Mouse (Mus musculus) cerebellum, adult 11-12 months (tissue): ENCODE data around the gene Fabp2.
"Not testable (repeated sequence)": the region's sequence is repeated elsewhere in the genome, so short reads cannot be mapped to it uniquely, and the experiment has no call there.

ENCODE experiments used
- DNase-seq: peaks from one replicate; pipeline ENCODE4 v3.0.0; 2022

Gene Fabp2

DNA sequence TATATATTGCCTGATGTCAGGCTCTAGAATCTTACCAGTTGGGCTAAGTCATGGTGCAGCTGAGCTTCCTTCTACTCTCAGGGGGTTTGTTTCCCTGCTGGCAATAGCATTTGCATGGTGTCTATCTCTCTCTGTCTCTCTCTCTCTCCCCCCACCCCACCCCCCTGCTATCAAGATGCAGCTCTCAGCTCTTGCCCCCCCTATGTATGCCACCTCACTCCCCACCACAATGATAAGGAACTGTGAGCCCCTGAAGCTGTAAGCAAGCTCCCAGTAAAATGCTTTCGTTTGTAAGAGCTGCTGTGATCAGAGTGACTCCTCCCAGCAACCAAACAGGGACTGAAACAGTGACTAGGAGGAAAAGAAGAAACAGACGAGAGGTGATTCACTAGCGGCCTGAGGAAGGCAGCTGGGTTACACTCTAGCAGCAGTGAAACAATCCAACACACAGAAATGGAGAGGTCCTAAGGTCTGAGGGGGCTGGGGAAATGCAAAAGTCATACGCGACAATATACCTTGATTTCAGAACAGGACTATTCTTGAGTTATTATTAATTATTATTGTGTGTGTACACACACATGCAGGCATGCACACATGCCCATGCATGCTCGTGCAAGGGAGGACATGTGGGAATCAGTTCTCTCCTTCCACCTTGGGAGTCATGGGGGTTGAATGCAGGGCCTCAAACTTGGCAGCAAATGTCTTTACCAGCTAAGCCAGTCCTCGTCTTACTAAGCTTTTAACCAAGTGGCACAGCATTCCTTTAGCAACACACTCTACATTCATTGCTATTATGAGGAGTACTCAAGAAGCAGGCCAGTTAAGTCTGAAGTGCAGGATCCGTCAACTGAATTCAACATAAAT is 25.9 kb downstream of the Fabp2 start:
- DNase-seq: no peak

DNA sequence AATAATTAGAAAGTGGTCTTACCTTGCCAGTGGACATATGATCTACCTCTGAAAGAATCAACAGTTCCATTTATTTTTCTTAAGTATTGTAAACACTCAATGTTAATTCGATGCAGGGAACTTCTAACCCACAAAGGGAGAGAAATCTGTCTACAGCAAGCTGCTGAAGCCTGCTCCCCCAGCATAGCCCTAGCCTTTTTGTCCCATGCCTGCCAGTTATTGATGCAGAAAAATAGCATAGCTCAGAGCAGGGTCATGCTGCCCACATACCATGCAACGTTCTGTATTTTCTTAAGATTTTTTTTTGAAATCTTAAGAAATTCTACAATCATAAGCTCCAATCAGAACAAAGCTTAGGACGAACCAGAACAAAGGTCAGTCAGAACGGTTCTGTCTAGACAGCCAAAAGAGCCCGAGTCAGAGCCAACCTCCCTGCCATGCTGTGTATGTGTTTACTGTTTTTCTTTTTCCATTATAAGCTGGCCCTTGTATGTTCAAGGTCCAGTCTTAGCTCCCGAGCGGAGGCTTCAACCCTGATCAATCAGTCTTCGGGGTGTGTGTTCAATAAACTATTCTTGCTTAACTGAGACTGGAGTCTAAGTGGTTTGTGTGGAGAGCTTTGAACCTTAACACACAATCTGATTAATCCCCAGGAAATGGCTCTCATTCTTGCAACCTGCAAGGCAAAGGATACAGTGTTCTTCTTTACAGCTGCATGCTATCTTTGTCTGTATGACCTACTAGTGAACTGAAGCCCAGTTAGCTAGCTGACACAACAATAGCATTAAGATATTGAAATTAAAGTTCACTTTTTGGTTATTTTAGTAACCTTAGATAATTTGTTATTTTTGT is 27.0 kb downstream of the Fabp2 start:
- no peak for DNase-seq

DNA sequence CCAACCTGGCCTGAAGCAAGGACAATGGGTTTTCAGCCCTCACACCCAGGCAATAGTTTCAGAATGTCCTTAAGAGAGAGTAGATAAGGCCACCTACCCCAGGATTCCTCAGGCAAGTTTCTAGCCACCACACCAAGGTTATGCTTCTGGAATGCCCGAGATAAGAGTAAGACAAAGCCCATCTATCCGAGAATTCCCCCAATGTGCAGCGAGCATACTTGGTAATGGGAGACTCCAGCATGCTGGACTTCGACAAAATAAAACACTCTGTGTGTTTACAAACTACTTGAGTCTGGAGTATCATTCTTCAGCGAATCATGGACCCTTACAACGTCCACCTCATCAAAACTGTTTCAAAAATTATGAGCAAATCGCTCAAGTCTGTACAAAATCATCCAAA is 28.3 kb downstream of the Fabp2 start:
- no peak for DNase-seq

DNA sequence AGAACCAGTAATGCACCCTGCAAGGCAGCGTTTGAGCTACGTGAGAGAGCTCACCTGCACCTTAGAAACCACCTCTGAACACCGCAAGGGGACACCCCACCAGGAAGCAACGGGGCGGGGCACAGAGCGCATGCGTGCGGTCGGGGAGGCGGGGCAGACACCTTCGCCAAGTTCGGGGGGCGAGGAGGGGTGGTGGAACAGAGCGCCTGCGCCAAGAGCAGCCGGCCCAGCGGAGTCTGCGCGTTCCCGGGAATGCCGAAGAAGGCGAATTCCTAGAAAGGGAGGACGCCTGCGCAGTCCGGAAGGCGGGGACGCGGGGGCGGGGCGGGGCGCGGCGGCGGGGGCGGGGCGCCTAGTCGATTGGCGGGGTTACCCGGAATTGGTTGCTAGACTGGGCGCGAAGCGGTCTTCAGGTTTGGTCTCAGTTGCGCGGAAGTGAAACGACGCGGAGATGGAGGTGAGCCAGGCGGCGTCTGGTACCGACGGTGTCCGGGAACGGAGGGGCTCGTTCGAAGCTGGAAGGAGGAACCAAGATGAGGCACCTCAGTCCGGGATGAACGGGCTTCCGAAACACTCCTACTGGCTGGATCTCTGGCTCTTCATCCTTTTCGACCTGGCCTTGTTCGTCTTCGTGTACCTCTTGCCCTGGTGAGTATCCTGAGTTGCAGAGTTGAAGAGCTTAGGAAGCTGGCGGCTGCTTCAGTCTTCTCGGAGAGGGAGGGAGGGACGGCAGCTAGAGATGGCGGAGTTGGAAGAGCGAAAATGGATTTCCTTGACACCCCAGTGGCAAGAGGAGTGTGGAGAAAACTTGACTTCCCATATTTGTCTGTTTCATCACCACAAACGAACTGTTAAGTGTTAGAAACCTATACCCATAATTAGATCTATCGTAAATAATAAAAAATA is 29.4 kb downstream of the Fabp2 start, which contains the start of gene 1810037I17Rik:
TSS of gene 1810037I17Rik (plus strand) at position 195 of the 906 bp plus-strand sequence.
- peak; percentile 96 for DNase-seq

DNA sequence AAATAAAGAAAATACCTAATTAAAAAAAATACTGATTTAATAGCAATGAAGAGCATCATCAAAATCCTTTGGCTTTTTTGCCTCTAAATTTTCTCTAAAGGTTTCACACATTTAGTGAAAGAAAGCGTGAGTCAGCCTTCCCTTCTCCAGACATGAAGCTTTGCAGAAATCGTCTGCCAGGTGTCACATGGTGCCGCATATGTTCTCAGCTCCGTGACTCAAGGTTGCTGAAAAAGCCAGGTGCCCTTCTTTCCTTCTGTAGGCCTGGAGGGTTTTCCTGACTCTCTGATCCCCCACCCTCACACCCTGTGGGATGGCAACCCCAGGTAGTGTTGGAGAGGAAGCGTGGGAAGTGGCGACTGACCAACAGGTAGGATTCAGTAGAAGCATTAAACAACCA is 34.9 kb downstream of the Fabp2 start:
- no peak for DNase-seq

DNA sequence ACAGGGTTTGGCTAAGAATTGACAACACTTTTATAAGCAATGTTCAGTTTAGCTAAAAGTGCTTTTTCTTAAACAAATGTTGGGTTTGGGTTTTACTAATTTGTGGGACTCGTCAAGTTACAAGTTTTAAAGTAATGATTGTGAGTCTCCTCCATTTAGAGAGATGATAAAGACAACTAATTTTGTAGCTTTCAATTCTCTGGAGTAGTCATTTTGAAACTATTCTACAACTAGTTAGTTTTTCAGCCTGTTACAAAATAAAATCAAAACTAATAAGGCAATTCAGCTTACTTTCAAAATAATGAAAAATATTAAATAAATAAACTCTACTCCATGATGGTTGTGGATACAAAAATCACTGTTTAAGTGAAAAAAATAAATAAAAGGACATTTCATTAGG is 37.6 kb downstream of the Fabp2 start:
- no peak for DNase-seq

DNA sequence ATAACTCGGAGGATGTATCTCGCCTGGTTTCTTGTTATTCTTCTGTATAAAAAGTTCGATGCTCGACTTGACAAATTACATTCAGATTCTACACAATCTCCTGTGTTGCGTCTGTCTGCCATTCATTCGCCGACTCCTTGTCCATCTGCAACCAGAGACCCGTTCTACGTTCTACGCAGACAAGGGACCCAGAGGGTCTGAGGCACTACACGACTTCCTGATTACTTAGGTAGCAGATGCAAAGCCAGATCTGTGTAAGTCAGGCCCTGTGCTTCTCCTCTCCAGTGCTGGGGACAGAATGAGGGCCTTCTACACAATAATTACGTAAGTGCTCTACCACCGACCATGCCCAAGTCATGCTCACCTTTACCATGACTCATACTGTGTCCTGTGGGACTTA is 42.3 kb downstream of the Fabp2 start:
- not testable (repeated sequence) for DNase-seq

DNA sequence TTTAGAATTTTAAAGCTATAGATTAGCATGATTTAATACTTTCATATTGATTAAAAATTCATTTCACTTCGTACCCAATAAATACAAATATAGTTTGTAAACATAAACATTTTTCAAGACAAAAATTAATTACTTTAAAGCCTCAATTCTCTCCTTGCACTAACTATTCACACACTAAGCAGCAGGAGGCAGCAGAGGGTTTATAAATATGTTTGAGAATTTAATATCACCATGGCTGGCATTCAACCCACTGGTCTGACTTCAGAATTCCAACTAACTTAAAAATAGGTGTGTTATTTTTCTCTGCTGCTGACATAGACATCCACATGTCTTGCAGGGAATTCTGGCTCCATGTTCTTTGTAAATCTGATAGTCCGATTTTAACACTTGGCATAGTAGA is 44.3 kb downstream of the Fabp2 start:
- DNase-seq: no peak

DNA sequence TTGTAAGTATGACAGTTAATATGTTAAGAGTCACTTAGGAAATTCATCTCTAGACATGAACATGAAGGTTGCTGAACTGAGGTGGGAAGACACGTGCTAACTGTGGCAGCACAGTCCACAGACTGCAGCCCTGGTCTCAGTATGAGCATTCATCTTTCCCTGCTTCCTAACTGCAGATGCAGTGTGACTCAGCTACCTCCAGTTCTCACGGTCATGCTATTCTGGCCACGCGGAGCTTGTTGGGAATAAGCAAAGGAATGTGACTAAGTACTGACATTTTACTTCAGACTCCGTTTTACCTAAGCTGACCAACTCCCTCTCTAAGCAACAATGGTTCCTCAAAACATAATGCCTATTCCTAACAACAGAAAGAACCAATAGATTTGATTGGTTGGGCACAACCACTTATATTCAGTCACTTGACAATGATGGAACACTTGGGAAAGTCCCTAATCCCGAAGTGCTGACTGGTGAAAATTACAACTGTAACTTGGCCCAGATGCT is 48.6 kb downstream of the Fabp2 start:
- no peak for DNase-seq
